Mouse (Mus musculus) stomach, postnatal 0 days (tissue): ENCODE results near the gene Patz1.

Experiments used
- CTCF ChIP-seq: IDR thresholded peaks from 2 replicates; pipeline ENCODE4 v1.5.1; 2016; ENCODE audit warnings: antibody characterized with exemption, low read depth, mild to moderate bottlenecking, moderate library complexity
- EP300 ChIP-seq: optimal IDR thresholded peaks from 2 replicates; pipeline ENCODE3; 2016; ENCODE audit warnings: antibody characterized with exemption

DNA sequence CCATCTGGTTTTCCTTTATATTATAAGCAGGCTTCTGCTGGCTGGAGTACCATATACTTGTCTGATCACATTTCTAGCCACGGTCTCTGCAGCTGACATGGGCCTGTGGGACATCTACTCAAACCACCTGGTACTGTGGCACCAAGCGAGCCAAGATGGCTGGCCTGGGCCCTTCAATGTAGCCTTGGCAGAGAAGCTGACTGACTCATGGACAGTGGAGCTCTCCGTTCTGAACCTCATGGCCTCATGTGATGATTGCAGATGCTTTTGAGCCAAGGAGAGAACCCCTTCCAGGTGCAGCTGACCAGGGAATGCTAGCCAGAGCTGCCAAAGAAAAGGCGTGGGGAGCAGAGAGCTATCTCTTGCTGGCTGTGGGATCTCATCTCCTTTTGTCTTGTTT lies 17.1 kb downstream of the Patz1 start:
- no peak for TF ChIP-seq CTCF
- no peak for TF ChIP-seq EP300
